ENCODE assay signal across 8 mouse cellular contexts in the genomic region with DNA sequence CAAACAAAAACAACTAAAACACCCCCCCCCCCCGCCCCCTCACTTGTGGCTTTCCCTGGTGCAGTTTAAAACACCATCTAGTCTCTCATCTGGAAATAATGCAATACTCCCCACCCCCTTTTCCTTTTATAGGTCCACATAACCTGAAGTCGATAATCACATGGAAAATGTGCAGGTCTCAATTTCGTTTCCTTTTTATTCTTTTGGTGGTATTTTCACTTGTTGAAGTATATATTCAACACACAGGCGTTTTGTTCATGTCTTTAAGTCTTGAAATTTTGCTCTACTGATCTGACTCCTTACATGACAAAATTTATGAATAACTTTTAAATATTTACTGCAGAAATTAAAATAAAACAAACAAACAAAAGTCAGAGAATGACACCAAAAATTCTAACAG. TPM values are rescaled to one million over a fixed set of nuclear protein-coding genes. Genes with fewer than 3 reads are reported as not detected.
DNase-seq lines count a peak whose midpoint lies in the region; ATAC-seq lines count a peak whose summit lies in the region.

No protein-coding gene starts in this region.

- DNase-seq in kidney, postnatal 14 days = no peak
- DNase-seq in hindbrain, embryonic 10.5 days (ENCODE audit: low spot score) = no peak
- DNase-seq in urinary bladder, postnatal 4 days (ENCODE audit: low spot score in 2 of 2) = no peak
- no peak for DNase-seq in cerebellum, adult 11-12 months
- DNase-seq in gastrocnemius, postnatal 10 days = no peak

- peak overlapping the region; percentile 88 for H3K27ac ChIP-seq in kidney, embryonic 15.5 days
- peak overlapping the region; percentile 94; the same call in 1 of the 2 replicates for H3K27ac ChIP-seq in brown adipose tissue, adult 24 weeks (replicated peaks; ENCODE audit: low read depth, low read length)
- H3K27ac ChIP-seq in hindbrain, embryonic 10.5 days = peak overlapping the region; percentile 82
- H3K27ac ChIP-seq in midbrain, embryonic 12.5 days (replicated peaks) = peak overlapping the region; percentile 71; the same call in 1 of the 2 replicates

- no peaks in the 10 kb centered on the region for H3K36me3 ChIP-seq in kidney, embryonic 15.5 days
- H3K36me3 ChIP-seq in hindbrain, embryonic 10.5 days = no peaks in the 10 kb centered on the region
- H3K36me3 ChIP-seq in midbrain, embryonic 12.5 days = no peaks in the 10 kb centered on the region

- H3K4me2 ChIP-seq in kidney, embryonic 15.5 days = peak overlapping the region; percentile 76
- peak overlapping the region; percentile 65 for H3K4me2 ChIP-seq in midbrain, embryonic 12.5 days (replicated peaks)

- H3K4me3 ChIP-seq in kidney, embryonic 15.5 days (replicated peaks) = peak overlapping the region; percentile 57
- peak overlapping the region; percentile 84 for H3K4me3 ChIP-seq in brown adipose tissue, adult 24 weeks (ENCODE audit: insufficient read depth, low read depth, low read length)
- peak overlapping the region; percentile 58 for H3K4me3 ChIP-seq in hindbrain, embryonic 10.5 days
- peak overlapping the region; percentile 47 for H3K4me3 ChIP-seq in midbrain, embryonic 12.5 days

- H3K9ac ChIP-seq in kidney, embryonic 15.5 days = peak overlapping the region; percentile 42; the same call in 1 of the 2 replicates
- peak overlapping the region; percentile 46; the same call in 1 of the 2 replicates for H3K9ac ChIP-seq in midbrain, embryonic 12.5 days (replicated peaks)

- WGBS in kidney, embryonic 15.5 days = 2% methylated on average over 4 of the region's 4 CpGs
- WGBS in hindbrain, embryonic 10.5 days = under 1% methylated on average over 4 of the region's 4 CpGs
- WGBS in midbrain, embryonic 12.5 days = 4% methylated on average over 4 of the region's 4 CpGs

- ATAC-seq in kidney, embryonic 15.5 days (replicated peaks; ENCODE audit: low FRiP score) = peak; percentile 9; the same call in 1 of the 2 replicates
- ATAC-seq in midbrain, embryonic 12.5 days (ENCODE audit: low FRiP score, low read depth) = no peak; the same call in 1 of the 2 replicates

- no peaks in the 10 kb centered on the region for H3K27me3 ChIP-seq in kidney, embryonic 15.5 days
- no peaks in the 10 kb centered on the region for H3K27me3 ChIP-seq in hindbrain, embryonic 10.5 days (ENCODE audit: insufficient read depth, poor library complexity, severe bottlenecking)
- H3K27me3 ChIP-seq in midbrain, embryonic 12.5 days = no peaks in the 10 kb centered on the region

- H3K4me1 ChIP-seq in kidney, embryonic 15.5 days = peaks cover 23% of the 10 kb centered on the region; the same call in 1 of the 2 replicates
- H3K4me1 ChIP-seq in brown adipose tissue, adult 24 weeks (ENCODE audit: control insufficient read depth, insufficient read depth, insufficient read length, low read length) = no peaks in the 10 kb centered on the region
- peaks cover 23% of the 10 kb centered on the region for H3K4me1 ChIP-seq in hindbrain, embryonic 10.5 days (replicated peaks)
- peaks cover 16% of the 10 kb centered on the region for H3K4me1 ChIP-seq in midbrain, embryonic 12.5 days

- H3K9me3 ChIP-seq in kidney, embryonic 15.5 days (replicated peaks) = no peaks in the 10 kb centered on the region
- no peaks in the 10 kb centered on the region for H3K9me3 ChIP-seq in hindbrain, embryonic 10.5 days
- H3K9me3 ChIP-seq in midbrain, embryonic 12.5 days = no peaks in the 10 kb centered on the region

RNA-seq across cellular contexts. Expression of a gene that starts 1.3 kb away (rescaled TPM):
- 1.9 and 2.3 TPM in 2 replicates for polyA plus RNA-seq in kidney, embryonic 15.5 days (2015; fragmentation: Nextera tagmentation; extraction: Ambion mirVana)
- polyA plus RNA-seq in brown adipose tissue, adult 24 weeks (2012; ENCODE audit: insufficient read depth, insufficient read length, missing spikeins) = 0.17 and 1.5 TPM in 2 replicates
- polyA plus RNA-seq in hindbrain, embryonic 10.5 days (2016; fragmentation: Nextera tagmentation; extraction: Ambion mirVana) = 2.0 and 2.2 TPM in 2 replicates
- 2.9 and 4.6 TPM in 2 replicates for polyA plus RNA-seq in midbrain, embryonic 12.5 days (2016; fragmentation: Nextera tagmentation; extraction: Ambion mirVana)
- total RNA-seq in gastrocnemius, postnatal 10 days (2021) = 1 to 10 TPM; 1.1 to 1.9 TPM

RNA-seq across cellular contexts. Expression of a gene that starts 57.7 kb away (rescaled TPM):
- 17.4 and 18.8 TPM in 2 replicates for polyA plus RNA-seq in kidney, embryonic 15.5 days (2015; fragmentation: Nextera tagmentation; extraction: Ambion mirVana)
- 11.2 and 11.9 TPM in 2 replicates for polyA plus RNA-seq in brown adipose tissue, adult 24 weeks (2012; ENCODE audit: insufficient read depth, insufficient read length, missing spikeins)
- 12.5 and 17.4 TPM in 2 replicates for polyA plus RNA-seq in hindbrain, embryonic 10.5 days (2016; fragmentation: Nextera tagmentation; extraction: Ambion mirVana)
- polyA plus RNA-seq in midbrain, embryonic 12.5 days (2016; fragmentation: Nextera tagmentation; extraction: Ambion mirVana) = 13.2 and 13.6 TPM in 2 replicates
- total RNA-seq in gastrocnemius, postnatal 10 days (2021) = 1 to 10 TPM; 6.3 to 9.6 TPM

RNA-seq across cellular contexts. Expression of a gene that starts 57.9 kb away (rescaled TPM):
- polyA plus RNA-seq in kidney, embryonic 15.5 days (2015; fragmentation: Nextera tagmentation; extraction: Ambion mirVana) = 77.8 and 82.9 TPM in 2 replicates
- 1.3 TPM in 1 of 2 replicates, not detected in the other for polyA plus RNA-seq in brown adipose tissue, adult 24 weeks (2012; ENCODE audit: insufficient read depth, insufficient read length, missing spikeins)
- polyA plus RNA-seq in hindbrain, embryonic 10.5 days (2016; fragmentation: Nextera tagmentation; extraction: Ambion mirVana) = 55.5 and 86.6 TPM in 2 replicates
- 64.0 and 68.2 TPM in 2 replicates for polyA plus RNA-seq in midbrain, embryonic 12.5 days (2016; fragmentation: Nextera tagmentation; extraction: Ambion mirVana)
- 1 to 10 TPM; 2.6 to 3.1 TPM for total RNA-seq in gastrocnemius, postnatal 10 days (2021)

Comparison
In these comparisons a context has a peak if more than half of its experiments do, and no peak if none do; other contexts are left out.
1. RNA of a gene that starts 57.9 kb away (polyA plus RNA-seq): 77.8 to 82.9 TPM in kidney, embryonic 15.5 days, 64.0 to 68.2 TPM in midbrain, embryonic 12.5 days and 55.5 to 86.6 TPM in hindbrain, embryonic 10.5 days; 1.3 TPM in brown adipose tissue, adult 24 weeks; every median in the first group is over 10 times any median in the second.
2. Peak in every context shown above with its lines, with median percentiles within 50 percentile points of each other: H3K27ac ChIP-seq and H3K4me3 ChIP-seq.